Comparison of ENCODE assay signal across 31 mouse cellular contexts in genomic region chr2:52340990-52341389, GRCm38 (mm10).
"Had no signal": no experiment of that assay in that cellular context is flagged by ENCODE, and none has a peak within 500 bp of the region (broad histone marks: within the 10 kb centered on the region; RNA-seq: fewer than 3 reads in every experiment).

No protein-coding gene starts in this region.

- H3K27me3 ChIP-seq: limb, embryonic 12.5 days; limb, embryonic 13.5 days; limb, embryonic 15.5 days; liver, embryonic 13.5 days; liver, embryonic 15.5 days; lung, embryonic 15.5 days; midbrain, embryonic 12.5 days; midbrain, embryonic 13.5 days; midbrain, embryonic 15.5 days; neural tube, embryonic 12.5 days had no signal

- H3K4me2 ChIP-seq: limb, embryonic 12.5 days; limb, embryonic 13.5 days; limb, embryonic 15.5 days; liver, embryonic 11.5 days; liver, embryonic 13.5 days; liver, embryonic 15.5 days; lung, embryonic 14.5 days; lung, embryonic 15.5 days; midbrain, embryonic 11.5 days; midbrain, embryonic 12.5 days; midbrain, embryonic 13.5 days; midbrain, embryonic 15.5 days; neural tube, embryonic 12.5 days had no signal

- ATAC-seq: liver, postnatal 0 days; lung, postnatal 0 days; midbrain, embryonic 13.5 days; midbrain, embryonic 15.5 days had no signal

- DNase-seq: left cerebral cortex, postnatal 4 days; liver; liver, embryonic 13.5 days; liver, postnatal 0 days; lung, adult 18-20 months; lung, adult 2 months; lung, embryonic 14.5 days; lung, postnatal 10 days; lung, postnatal 14 days; lung, postnatal 36 days; lung, postnatal 4 days; midbrain, embryonic 14.5 days had no signal

- H3K9me3 ChIP-seq: limb, embryonic 10.5 days; limb, embryonic 12.5 days; limb, embryonic 13.5 days; limb, embryonic 15.5 days; liver, embryonic 13.5 days; liver, embryonic 15.5 days; lung, embryonic 15.5 days; midbrain, embryonic 10.5 days; midbrain, embryonic 12.5 days; midbrain, embryonic 13.5 days; midbrain, embryonic 15.5 days; neural tube, embryonic 12.5 days had no signal

- H3K4me3 ChIP-seq: left cerebral cortex, adult 2 months; limb, embryonic 10.5 days; limb, embryonic 12.5 days; limb, embryonic 13.5 days; limb, embryonic 15.5 days; liver, embryonic 13.5 days; liver, embryonic 15.5 days; lung, embryonic 15.5 days; megakaryocyte, embryonic 14.5 days; midbrain, embryonic 10.5 days; midbrain, embryonic 12.5 days; midbrain, embryonic 13.5 days; midbrain, embryonic 15.5 days; myocyte; neural tube, embryonic 12.5 days had no signal

- H3K9ac ChIP-seq: limb, embryonic 12.5 days; limb, embryonic 13.5 days; limb, embryonic 15.5 days; liver, embryonic 13.5 days; liver, embryonic 14.5 days; liver, embryonic 15.5 days; liver, postnatal 0 days; lung, embryonic 14.5 days; lung, embryonic 15.5 days; midbrain, embryonic 12.5 days; midbrain, embryonic 13.5 days; midbrain, embryonic 15.5 days; neural tube, embryonic 12.5 days had no signal

- H3K27ac ChIP-seq: left cerebral cortex, adult 2 months; limb, embryonic 10.5 days; limb, embryonic 12.5 days; limb, embryonic 13.5 days; limb, embryonic 15.5 days; liver, embryonic 13.5 days; liver, embryonic 14.5 days; liver, embryonic 15.5 days; lung, embryonic 15.5 days; macrophage; midbrain, embryonic 10.5 days; midbrain, embryonic 12.5 days; midbrain, embryonic 13.5 days; midbrain, embryonic 15.5 days; neural tube, embryonic 12.5 days had no signal

- H3K4me1 ChIP-seq: limb, embryonic 10.5 days; limb, embryonic 12.5 days; limb, embryonic 13.5 days; limb, embryonic 15.5 days; liver, embryonic 13.5 days; liver, embryonic 15.5 days; lung, embryonic 15.5 days; megakaryocyte, embryonic 14.5 days; midbrain, embryonic 10.5 days; midbrain, embryonic 12.5 days; midbrain, embryonic 13.5 days; midbrain, embryonic 15.5 days; neural tube, embryonic 12.5 days had no signal

- H3K36me3 ChIP-seq: limb, embryonic 10.5 days; limb, embryonic 12.5 days; limb, embryonic 13.5 days; limb, embryonic 15.5 days; liver, embryonic 13.5 days; liver, embryonic 15.5 days; lung, embryonic 15.5 days; midbrain, embryonic 10.5 days; midbrain, embryonic 12.5 days; midbrain, embryonic 13.5 days; midbrain, embryonic 15.5 days; neural tube, embryonic 12.5 days had no signal
